Mouse (Mus musculus): ENCODE results near the gene Foxa3. TPM values are rescaled to one million over a fixed set of nuclear protein-coding genes. Genes with fewer than 3 reads are reported as not detected.

Gene Foxa3
- polyA plus RNA-seq (2017; shearing (Covaris generic)), result not detected

GRCm38 (mm10) chr7:19023357-19023814 lies at the start of gene Foxa3:
Foxa3 (minus strand) TSS chr7:19023538.

GRCm38 (mm10) chr7:19054047-19054776 lies 30.9 kb upstream of the Foxa3 start, which contains the start of gene Rsph6a:
Rsph6a (plus strand) TSS chr7:19054690.

GRCm38 (mm10) chr7:19024096-19024506 lies 763 bp upstream of the Foxa3 start, which contains the start of gene Sympk:
Sympk (plus strand) TSS chr7:19024377.

GRCm38 (mm10) chr7:19003902-19004630 lies 19.3 kb downstream of the Foxa3 start, which contains the start of gene Irf2bp1:
Irf2bp1 (plus strand) TSS chr7:19004044.

GRCm38 (mm10) chr7:18990601-18991295 lies 32.6 kb downstream of the Foxa3 start, which contains the start of gene Mypop:
Mypop (plus strand) TSS chr7:18991245.

GRCm38 (mm10) chr7:18987100-18987499 lies 36.2 kb downstream of the Foxa3 start, which contains the start of gene Nanos2:
Nanos2 (plus strand) TSS chr7:18987400.

Other genes with a start within 250 kb of the Foxa3 start
- 0.18 TPM for gene Psg19, start 225.0 kb downstream of the Foxa3 start, polyA plus RNA-seq (2017; shearing (Covaris generic))
- gene Psg17, start 201.9 kb downstream of the Foxa3 start, polyA plus RNA-seq (2017; shearing (Covaris generic)), result not detected
- 1.1 TPM for gene Mill2, start 183.6 kb downstream of the Foxa3 start, polyA plus RNA-seq (2017; shearing (Covaris generic))
- 84.2 TPM for gene Pglyrp1, start 152.2 kb downstream of the Foxa3 start, polyA plus RNA-seq (2017; shearing (Covaris generic))
- 23.0 TPM for gene Ccdc61, start 113.1 kb downstream of the Foxa3 start, polyA plus RNA-seq (2017; shearing (Covaris generic))
- gene Nova2, start 97.7 kb downstream of the Foxa3 start, polyA plus RNA-seq (2017; shearing (Covaris generic)), result not detected
- gene Nanos2, start 36.1 kb downstream of the Foxa3 start, polyA plus RNA-seq (2017; shearing (Covaris generic)), result not detected
- 5.5 TPM for gene Mypop, start 32.3 kb downstream of the Foxa3 start, polyA plus RNA-seq (2017; shearing (Covaris generic))
- 32.3 TPM for gene Irf2bp1, start 19.5 kb downstream of the Foxa3 start, polyA plus RNA-seq (2017; shearing (Covaris generic))
- 17.2 TPM for gene Sympk, start 839 bp upstream of the Foxa3 start, polyA plus RNA-seq (2017; shearing (Covaris generic))
- gene Rsph6a, start 31.2 kb upstream of the Foxa3 start, polyA plus RNA-seq (2017; shearing (Covaris generic)), result not detected
- gene Dmwd, start 52.7 kb upstream of the Foxa3 start, polyA plus RNA-seq (2017; shearing (Covaris generic)), result not detected
- gene Dmpk, start 60.3 kb upstream of the Foxa3 start, polyA plus RNA-seq (2017; shearing (Covaris generic)), result not detected
- gene Six5, start 71.1 kb upstream of the Foxa3 start, polyA plus RNA-seq (2017; shearing (Covaris generic)), result not detected
- not detected for gene Gm4969, start 94.8 kb upstream of the Foxa3 start, polyA plus RNA-seq (2017; shearing (Covaris generic))
- gene Fbxo46, start 96.3 kb upstream of the Foxa3 start, polyA plus RNA-seq (2017; shearing (Covaris generic)), result 10.6 TPM
- gene Qpctl, start 125.8 kb upstream of the Foxa3 start, polyA plus RNA-seq (2017; shearing (Covaris generic)), result 9.3 TPM
- 34.4 TPM for gene Snrpd2, start 126.2 kb upstream of the Foxa3 start, polyA plus RNA-seq (2017; shearing (Covaris generic))
- not detected for gene Gipr, start 142.6 kb upstream of the Foxa3 start, polyA plus RNA-seq (2017; shearing (Covaris generic))
- gene Eml2, start 152.9 kb upstream of the Foxa3 start, polyA plus RNA-seq (2017; shearing (Covaris generic)), result 11.0 TPM
- gene Gpr4, start 189.0 kb upstream of the Foxa3 start, polyA plus RNA-seq (2017; shearing (Covaris generic)), result not detected
- 66.0 TPM for gene Opa3, start 204.8 kb upstream of the Foxa3 start, polyA plus RNA-seq (2017; shearing (Covaris generic))
- 205 TPM for gene Vasp, start 248.3 kb upstream of the Foxa3 start, polyA plus RNA-seq (2017; shearing (Covaris generic))

All from effector memory CD4-positive, alpha-beta T cell, adult 7 months (primary cell).